Mouse (Mus musculus): ENCODE measurements around the gene Slc36a2. TPM values are rescaled to one million over a fixed set of nuclear protein-coding genes. Genes with fewer than 3 reads are reported as not detected.

The Slc36a2 gene
- polyA plus RNA-seq, 1 experiment from 2014 or later: 0.28 TPM

Other genes starting within 250 kb of the Slc36a2 start
- 15.4 and 16.4 TPM in 2 replicates for gene Tnip1, start 222.2 kb downstream of the Slc36a2 start, polyA plus RNA-seq (2015; fragmentation: Nextera tagmentation; extraction: Ambion mirVana)
- gene Anxa6, start 151.6 kb downstream of the Slc36a2 start, polyA plus RNA-seq (2015; fragmentation: Nextera tagmentation; extraction: Ambion mirVana): 42.2 and 48.0 TPM in 2 replicates
- gene Ccdc69, start 106.9 kb downstream of the Slc36a2 start, polyA plus RNA-seq (2015; fragmentation: Nextera tagmentation; extraction: Ambion mirVana): 0.34 and 0.36 TPM in 2 replicates
- 23.2 and 23.3 TPM in 2 replicates for gene Gm2a, start 87.0 kb downstream of the Slc36a2 start, polyA plus RNA-seq (2015; fragmentation: Nextera tagmentation; extraction: Ambion mirVana)
- gene Slc36a3, start 33.4 kb downstream of the Slc36a2 start, polyA plus RNA-seq (2015; fragmentation: Nextera tagmentation; extraction: Ambion mirVana): not detected in 2 replicates
- gene Slc36a1, start 19.3 kb upstream of the Slc36a2 start, polyA plus RNA-seq (2015; fragmentation: Nextera tagmentation; extraction: Ambion mirVana): 3.9 and 4.3 TPM in 2 replicates
- gene Fat2, start 151.5 kb upstream of the Slc36a2 start, polyA plus RNA-seq (2015; fragmentation: Nextera tagmentation; extraction: Ambion mirVana): 0.09 and 0.12 TPM in 2 replicates
- 482 and 547 TPM in 2 replicates for gene Sparc, start 238.1 kb upstream of the Slc36a2 start, polyA plus RNA-seq (2015; fragmentation: Nextera tagmentation; extraction: Ambion mirVana)